Mouse (Mus musculus) lung, postnatal 10 days (tissue): ENCODE data around the gene Megf11.
A peak's percentile ranks its signal among the peaks of the same experiment; 100 is the strongest.
"Not testable (repeated sequence)": the region's sequence is repeated elsewhere in the genome, so short reads cannot be mapped to it uniquely, and the experiment has no call there.

Experiments used
- DNase-seq: peaks from one replicate; pipeline ENCODE4 v3.0.0; 2021

The Megf11 gene

GRCm38 (mm10) chr9:64471336-64471735 lies 85.9 kb downstream of the Megf11 start:
- no peak for DNase-seq

GRCm38 (mm10) chr9:64472165-64472564 lies 86.7 kb downstream of the Megf11 start:
- DNase-seq = no peak

- DNase-seq = no peak
Measured at GRCm38 (mm10) chr9:64472743-64473142, 87.3 kb downstream of the Megf11 start.

GRCm38 (mm10) chr9:64473170-64473569 lies 87.7 kb downstream of the Megf11 start:
- no peak for DNase-seq

DNA sequence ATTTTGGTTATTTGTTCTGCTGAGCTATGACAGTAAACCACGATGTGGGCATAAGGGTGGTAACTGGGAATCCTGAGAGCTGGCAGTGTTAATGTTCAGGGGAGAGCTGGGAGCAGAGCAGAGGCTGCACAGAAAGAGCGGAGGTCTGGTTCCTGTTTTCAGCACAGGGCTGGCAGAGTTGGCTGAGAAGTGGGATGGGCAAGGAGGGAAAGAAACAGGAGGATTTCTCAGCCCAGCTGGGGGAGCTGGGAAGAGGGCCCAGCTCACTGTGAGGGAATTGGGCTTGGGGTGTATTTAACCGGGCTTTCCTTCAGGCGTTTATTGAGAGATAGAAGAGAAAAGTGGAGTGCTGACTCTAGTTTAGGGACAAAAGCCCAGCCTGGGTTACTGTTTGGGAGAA lies 88.3 kb downstream of the Megf11 start:
- DNase-seq = no peak

DNA sequence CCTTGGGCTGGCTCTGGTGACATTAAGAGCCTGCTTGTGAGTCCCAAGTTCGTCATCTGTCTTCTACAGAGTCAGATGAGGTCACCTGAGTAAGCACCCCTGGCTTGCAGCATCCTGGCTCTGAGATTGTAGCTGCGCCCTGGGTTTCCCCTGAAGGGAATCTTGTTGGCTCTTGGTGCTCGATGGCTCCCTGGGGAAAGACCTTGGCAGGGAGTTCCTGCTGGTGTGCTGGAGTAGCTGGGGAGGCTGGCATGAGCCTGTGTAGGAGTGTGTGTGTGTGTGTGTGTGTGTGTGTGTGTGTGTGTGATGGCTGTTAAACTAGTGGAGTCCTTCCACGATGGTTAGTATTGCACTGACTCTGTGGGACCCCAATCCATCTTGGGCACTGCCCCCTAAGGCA lies 88.7 kb downstream of the Megf11 start:
- no peak for DNase-seq

DNA sequence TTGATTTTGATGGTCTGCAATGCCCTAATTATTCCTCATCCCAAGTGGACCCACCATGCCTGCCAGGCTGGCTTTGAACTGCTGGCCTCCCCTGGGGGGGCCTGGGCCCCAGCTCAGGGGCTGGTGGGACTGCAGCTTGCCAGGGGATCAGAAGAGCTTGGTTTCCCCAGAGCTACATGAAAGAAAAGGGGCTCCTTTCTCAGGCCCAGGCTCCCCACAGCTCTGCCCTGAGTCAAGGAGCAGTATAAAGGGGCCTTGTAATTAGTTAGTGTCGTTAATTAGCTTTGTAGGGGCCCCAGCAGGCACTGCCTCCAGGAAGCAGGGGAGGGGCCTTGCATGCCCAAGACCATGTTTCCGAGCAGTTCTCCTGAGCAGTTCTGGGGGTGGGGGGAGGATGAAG lies 90.5 kb downstream of the Megf11 start:
- no peak for DNase-seq

DNA sequence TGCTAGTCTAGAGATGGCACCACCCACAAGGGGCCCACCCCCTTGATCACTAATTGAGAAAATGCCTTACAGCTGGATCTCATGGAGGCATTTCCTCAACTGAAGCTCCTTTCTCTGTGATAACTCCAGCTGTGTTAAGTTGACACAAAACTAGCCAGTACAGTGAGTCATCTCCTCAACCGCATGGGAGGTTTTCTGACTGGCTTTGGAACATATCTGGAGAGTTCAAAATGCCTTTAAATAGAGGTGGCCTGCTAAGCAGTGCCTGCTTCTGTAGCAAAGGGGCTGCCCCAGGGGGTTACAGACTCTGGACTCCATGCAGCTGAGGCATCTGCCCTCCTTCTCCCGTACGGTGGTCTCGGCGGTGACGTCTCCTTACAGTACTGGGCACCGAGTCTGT lies 92.0 kb downstream of the Megf11 start:
- DNase-seq = not testable (repeated sequence)

DNA sequence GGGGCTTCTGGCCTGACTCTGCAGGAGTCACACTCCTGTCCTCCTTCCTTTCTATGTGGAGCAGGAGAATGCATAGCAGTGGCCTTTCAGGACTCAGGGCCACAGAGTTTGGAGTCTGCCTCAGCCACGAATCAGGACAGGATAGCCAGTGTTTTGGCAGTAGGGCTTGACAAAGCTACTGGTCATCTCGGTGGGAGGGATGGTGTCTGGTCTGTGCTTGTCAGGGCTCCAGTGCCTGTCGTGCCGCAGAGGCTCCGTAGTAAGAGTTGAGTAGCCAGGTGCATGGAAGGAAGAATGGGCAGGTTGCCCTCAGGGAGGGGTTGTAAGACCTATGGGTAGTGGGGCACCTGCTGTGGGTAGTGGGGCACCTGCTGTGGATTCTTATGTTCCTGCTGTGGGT lies 96.7 kb downstream of the Megf11 start:
- no peak for DNase-seq

DNA sequence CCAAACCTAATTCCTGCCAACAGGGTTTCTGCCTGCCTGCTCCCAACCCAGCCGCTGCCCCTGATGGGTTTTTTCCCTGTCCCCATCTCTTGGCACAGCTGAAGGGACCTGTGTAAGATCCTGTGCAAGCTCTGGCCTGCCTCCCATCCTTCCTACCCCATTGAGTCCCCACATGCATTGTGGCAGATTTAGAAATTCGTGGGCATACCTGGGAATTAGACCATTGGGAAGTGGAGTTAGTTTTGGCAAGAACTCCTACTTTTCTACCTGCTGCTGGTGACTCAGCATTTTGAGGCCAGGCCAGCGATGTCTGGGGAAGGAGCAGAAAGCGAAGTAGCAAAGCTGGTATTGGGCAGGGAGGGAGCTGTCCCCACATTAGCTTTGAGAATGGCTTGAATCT lies 102.0 kb downstream of the Megf11 start:
- DNase-seq = no peak

DNA sequence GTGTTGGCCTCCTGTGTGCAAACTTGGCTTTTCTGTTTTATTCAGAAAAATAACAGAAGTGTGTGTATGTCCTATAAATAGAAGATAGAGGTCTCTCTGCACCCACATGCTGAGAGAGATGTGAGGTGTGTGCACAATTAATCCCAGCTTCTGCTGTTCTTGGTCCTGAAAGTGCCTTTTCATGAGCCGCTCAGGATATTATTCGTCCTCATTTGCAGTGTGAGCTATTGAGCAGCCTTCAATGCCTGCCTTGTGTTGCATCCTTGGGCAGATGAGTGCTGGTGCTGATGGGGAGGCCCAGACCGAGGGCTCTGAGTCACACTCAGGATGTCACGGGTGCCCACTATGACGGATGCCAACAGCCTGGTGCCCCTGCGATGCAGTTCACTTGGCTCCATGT lies 109.2 kb downstream of the Megf11 start:
- DNase-seq = no peak

DNA sequence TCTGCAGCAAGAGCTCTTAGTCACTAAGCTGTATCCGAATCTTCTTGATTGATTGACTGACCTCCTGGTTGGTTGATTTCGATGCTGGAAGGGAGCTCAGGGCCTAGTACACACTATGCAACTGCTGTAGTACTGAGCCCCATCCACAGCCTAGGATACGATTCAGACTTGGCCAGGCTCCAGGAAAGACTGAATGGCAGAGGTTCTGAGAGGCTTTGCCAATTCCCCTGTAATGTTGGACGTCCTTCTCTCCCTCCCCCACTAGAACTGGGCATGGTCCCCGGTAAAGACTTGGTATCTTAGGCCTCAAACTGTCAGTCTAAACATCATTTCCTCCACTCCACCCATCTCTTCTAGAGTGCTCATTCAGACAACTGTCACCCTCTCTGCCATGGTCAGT lies 113.5 kb downstream of the Megf11 start:
- DNase-seq = peak; percentile 58

DNA sequence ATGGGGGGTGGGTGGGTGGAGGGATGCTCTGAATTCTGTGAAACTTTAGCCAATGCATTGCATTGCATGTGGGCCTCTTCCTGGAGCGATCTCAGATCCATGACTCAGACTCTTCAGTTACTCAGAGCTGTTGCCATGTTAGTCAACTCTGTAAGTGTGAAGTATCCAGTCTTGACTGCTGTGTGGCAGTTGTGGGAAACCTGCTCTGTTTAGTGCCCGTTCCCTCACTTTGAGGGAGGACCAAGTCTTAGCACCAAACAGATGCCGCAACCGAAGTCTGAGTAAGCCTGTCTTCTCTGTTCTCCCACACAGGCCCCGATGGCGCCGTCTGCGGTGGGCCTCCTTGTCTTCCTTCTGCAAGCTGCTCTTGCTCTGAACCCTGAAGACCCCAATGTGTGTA lies 115.8 kb downstream of the Megf11 start:
- DNase-seq = no peak

DNA sequence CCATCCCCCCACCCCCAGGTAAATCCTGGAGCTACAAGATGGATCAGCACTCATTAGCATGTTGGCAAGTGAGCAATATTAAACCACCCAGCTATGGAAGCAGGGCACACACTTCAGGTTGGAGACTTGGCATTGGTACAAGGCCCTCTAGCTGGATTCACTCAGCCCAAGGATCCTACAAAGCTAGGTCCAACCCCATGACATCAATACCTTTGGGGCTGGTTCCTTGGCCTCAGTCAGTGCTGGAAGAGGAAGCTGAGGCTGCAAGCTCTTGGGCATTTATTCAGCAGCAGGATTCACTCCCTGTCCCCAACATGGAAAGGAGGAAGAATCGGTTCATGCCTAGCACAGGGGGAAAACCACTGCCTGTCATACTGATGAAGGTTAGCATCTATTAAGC lies 118.6 kb downstream of the Megf11 start:
- no peak for DNase-seq

- no peak for DNase-seq
Measured at GRCm38 (mm10) chr9:64504456-64504855, 119.0 kb downstream of the Megf11 start.

GRCm38 (mm10) chr9:64504921-64505320 lies 119.5 kb downstream of the Megf11 start:
- no peak for DNase-seq

DNA sequence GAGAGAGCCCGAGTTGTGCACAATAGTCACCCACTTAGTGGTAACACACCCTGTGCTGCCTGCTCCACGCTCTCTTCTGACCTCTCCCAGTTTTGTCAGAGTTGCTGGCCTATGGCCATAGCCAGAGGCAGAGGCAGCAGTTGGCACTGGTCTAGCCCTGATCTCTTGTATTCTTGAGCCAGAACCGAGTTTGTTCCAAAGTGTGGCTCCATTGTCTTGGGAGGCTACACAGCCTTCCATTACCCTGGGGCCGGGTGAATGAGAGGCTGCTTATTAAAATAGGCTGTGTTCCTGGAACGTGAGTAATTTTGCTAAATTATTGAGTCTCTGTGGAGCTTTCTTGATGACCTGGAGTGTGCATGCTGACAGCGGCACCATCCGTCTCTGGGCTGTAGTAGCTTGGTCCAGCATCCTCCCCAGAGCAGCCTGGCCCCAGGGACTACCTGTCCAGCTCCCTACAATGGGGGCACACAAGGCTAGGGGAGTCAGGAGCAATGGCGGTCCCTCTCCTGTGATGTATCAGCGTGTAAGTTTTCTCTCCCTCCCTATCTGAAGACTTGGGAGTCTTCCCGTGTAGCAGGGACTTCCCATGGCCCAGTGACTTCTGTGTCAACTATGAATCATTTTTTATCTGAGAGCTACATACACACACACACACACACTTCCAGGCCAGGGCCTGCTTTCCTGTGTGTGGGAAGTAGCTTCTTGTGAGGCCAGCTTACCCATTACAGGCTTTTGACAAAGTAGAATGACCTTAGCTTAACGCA lies 121.2 kb downstream of the Megf11 start:
- no peak for DNase-seq

DNA sequence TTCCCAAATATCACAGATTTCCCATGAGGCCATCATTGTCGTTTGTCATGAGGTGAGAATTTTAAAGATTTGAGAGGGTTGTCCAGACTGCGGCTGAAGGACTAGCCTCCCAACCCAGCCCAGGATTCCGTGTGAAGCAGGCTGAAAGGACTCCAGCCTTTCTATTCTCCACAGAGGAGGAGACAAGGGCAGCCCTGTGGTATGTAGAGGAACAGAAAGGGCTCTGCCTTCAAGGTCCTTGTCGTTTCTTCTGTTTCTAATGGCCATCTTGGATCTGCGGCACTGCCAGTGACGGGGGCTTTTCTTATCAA lies 121.7 kb downstream of the Megf11 start:
- no peak for DNase-seq

DNA sequence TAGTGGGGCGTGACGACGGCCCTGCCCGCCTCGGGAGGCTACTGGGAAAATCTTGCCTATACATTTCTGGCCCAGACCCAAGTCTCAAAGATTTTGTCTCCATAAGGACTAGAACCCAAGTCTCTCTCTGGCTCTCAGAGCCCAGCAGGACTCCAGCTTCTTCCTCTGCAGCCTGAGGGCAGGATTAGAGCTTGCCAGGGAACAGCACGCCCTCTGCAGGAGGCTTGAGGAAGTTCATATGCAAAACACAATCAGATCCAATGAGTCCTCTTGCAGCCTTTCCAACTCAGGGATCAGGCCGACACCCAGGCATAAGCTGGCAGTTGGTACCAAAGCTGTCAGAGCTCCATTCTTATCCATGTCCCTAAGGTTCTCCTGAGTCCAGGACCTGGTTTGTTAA lies 122.6 kb downstream of the Megf11 start:
- DNase-seq = no peak

DNA sequence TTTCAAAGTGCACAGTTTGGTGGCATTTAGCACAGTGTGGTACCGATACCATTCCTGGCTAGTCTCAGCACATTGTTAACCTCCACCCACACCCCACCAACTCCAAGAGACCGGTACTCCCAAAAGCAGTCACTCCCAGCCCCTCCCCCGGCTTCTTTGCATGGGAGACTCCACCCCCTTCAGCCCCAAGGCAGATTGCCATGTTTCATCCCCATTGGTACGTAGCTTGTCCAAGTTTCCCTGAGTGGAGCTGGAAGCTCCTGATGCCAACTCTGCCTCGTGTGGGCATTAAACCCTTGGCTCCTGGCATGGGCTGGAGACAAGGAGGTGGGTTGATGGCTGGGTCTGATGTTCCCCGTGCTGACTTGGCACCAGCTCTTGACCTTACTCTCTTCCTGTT lies 129.4 kb downstream of the Megf11 start:
- DNase-seq = no peak

GRCm38 (mm10) chr9:64519921-64520746 lies 134.7 kb downstream of the Megf11 start:
- DNase-seq = no peak

- DNase-seq = no peak
Measured at GRCm38 (mm10) chr9:64520747-64521283, 135.4 kb downstream of the Megf11 start.

DNA sequence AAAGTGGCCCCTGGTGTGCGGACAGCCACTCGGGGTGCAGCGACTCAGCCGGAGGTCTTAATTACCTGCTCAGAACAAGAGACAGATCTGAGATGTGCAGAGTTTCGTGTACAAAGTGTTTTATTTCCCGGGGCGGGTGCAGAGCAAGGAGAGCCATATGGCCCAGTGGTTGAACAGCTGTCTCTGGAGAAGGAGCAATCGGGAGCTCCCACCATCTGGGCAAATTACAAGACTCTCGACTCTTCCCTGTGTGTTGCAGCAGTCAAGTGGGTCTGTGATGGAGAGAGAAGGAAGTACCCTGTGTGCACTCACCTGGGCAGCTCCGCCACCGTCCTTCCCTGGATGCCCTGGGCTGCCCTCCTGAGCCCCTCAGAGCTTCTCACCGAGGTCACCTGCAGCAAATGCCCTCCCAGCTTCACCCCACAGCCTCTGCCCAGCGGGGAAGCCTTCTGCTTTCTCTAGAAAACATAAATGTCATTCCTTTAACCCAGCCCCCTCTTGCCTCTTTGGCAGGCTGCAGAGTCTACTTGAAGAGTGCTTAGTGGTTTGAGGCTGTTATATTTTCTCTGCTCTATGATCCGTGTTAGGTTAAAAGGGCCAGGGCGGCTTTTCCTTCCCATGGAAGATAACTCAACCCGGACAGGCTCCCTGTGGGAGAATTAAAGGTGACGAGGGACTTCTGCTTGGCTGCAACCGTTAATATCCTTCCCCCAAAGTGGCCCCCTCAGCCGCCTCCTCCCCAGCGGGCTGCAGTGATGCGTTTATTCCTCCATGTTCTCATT lies 138.0 kb downstream of the Megf11 start:
- no peak for DNase-seq

DNA sequence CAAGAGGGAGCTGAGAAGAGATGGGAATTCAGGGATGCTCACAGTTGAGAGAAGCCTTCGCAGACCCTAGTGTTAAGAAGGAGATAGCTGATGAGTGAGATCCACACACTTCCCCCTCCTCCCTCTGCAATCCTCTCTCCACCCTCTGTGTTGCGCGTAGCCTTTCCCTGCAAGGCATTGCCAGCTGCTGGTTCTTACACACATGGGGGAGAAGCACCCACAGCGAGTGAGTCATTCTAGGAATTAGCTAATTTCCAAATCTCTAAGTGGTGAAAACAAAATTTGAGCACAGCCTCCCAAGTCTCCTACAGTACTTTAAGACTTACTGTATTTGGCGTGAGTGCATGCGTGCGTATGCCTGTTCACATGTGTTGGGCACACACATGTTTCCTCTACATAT lies 142.6 kb downstream of the Megf11 start:
- DNase-seq = no peak
